Comparison of ENCODE assay signal across 19 mouse cellular contexts in the genomic region with DNA sequence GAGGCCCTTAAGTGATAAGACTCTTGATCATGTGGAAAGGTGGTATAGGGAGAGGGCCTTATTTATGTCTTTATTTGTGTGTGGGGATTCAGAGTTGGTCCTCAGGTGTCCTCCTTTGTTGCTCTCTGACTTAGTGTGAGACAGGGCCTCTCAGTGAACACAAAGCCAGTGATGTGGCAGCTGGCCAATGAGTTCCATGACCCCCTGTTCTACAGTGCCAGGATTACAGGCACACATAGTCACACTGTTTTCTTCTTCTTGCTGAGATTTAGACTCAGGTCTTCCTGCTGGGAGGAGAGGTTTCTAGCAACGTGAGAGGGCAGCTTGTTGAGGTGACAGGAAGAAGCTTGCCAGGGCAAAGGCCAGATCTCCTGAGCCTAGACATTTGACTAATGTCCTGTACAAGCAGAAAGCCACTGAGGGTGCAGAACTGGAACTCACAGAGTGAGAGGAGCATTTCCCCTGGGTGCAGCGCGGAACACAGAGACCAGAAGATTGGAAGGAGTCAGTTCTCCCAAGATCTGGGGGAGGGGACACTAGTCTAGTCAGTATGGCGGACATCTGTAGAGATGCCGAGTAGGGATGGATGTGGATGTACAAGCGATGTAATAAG.
DNase-seq lines count a peak whose midpoint lies in the region; ATAC-seq and TF ChIP-seq lines count a peak whose summit lies in the region.
"Had no signal": no experiment of that assay in that cellular context is flagged by ENCODE, and none has a peak within 500 bp of the region (broad histone marks: within the 10 kb centered on the region; RNA-seq: fewer than 3 reads in every experiment).

No protein-coding gene starts in this region.

- peak; percentile 40 to 50 for DNase-seq in cerebellum, postnatal 10 days
- DNase-seq in heart, adult 8-10 months (ENCODE audit: low spot score), result no peak
- peak; percentile 38 to 57 for DNase-seq in kidney, postnatal 25 days
- no peak for DNase-seq in heart, postnatal 0 days (ENCODE audit: low spot score)
- DNase-seq in Muller cell, postnatal 12 days (ENCODE audit: inconsistent ontology term), result no peak
- DNase-seq: adrenal gland, adult 8-10 months; cerebellum, adult 9-11 months; kidney, postnatal 14 days; right cerebral cortex, adult 18-20 months; thymus, postnatal 25 days had no signal

- no peaks in the 10 kb centered on the region for H3K9me3 ChIP-seq in heart, embryonic 13.5 days
- no peaks in the 10 kb centered on the region for H3K9me3 ChIP-seq in kidney, embryonic 14.5 days (ENCODE audit: control insufficient read depth, low read length)
- no peaks in the 10 kb centered on the region for H3K9me3 ChIP-seq in heart, postnatal 0 days (replicated peaks; ENCODE audit: control insufficient read depth, low read length)
- H3K9me3 ChIP-seq: embryonic facial prominence, embryonic 15.5 days; hindbrain, embryonic 12.5 days; liver, embryonic 12.5 days; midbrain, embryonic 12.5 days; neural tube, embryonic 13.5 days had no signal

- no peak overlapping the region for H3K4me2 ChIP-seq in heart, embryonic 13.5 days
- no peak overlapping the region for H3K4me2 ChIP-seq in kidney, embryonic 14.5 days (replicated peaks; ENCODE audit: low read depth, low read length)
- no peak overlapping the region for H3K4me2 ChIP-seq in heart, postnatal 0 days (ENCODE audit: low read depth, low read length)
- H3K4me2 ChIP-seq: embryonic facial prominence, embryonic 15.5 days; hindbrain, embryonic 12.5 days; liver, embryonic 12.5 days; midbrain, embryonic 12.5 days; neural tube, embryonic 13.5 days had no signal

- 77% methylated on average over 6 of the region's 6 CpGs for WGBS in heart, embryonic 13.5 days
- 73% methylated on average over 6 of the region's 6 CpGs for WGBS in kidney, embryonic 14.5 days
- WGBS in heart, postnatal 0 days, result 70% methylated on average over 6 of the region's 6 CpGs

- H3K36me3 ChIP-seq in heart, embryonic 13.5 days, result no peaks in the 10 kb centered on the region
- H3K36me3 ChIP-seq in kidney, embryonic 14.5 days (ENCODE audit: control insufficient read depth, insufficient read depth, low read length), result no peaks in the 10 kb centered on the region
- H3K36me3 ChIP-seq in heart, postnatal 0 days (replicated peaks; ENCODE audit: control insufficient read depth, insufficient read depth, low read length), result no peaks in the 10 kb centered on the region
- H3K36me3 ChIP-seq: embryonic facial prominence, embryonic 15.5 days; hindbrain, embryonic 12.5 days; liver, embryonic 12.5 days had no signal

- no peaks in the 10 kb centered on the region for H3K27me3 ChIP-seq in heart, embryonic 13.5 days (replicated peaks)
- no peaks in the 10 kb centered on the region for H3K27me3 ChIP-seq in kidney, embryonic 14.5 days (ENCODE audit: control insufficient read depth, insufficient read depth, low read length)
- no peaks in the 10 kb centered on the region for H3K27me3 ChIP-seq in heart, postnatal 0 days (ENCODE audit: control insufficient read depth, insufficient read depth, low read length)
- H3K27me3 ChIP-seq: embryonic facial prominence, embryonic 15.5 days; hindbrain, embryonic 12.5 days; liver, embryonic 12.5 days; midbrain, embryonic 12.5 days; neural tube, embryonic 13.5 days; Patski had no signal

- peaks cover 38% of the 10 kb centered on the region for H3K4me1 ChIP-seq in heart, embryonic 13.5 days
- no peaks in the 10 kb centered on the region; the same call in 1 of the 2 replicates for H3K4me1 ChIP-seq in kidney, embryonic 14.5 days (ENCODE audit: control insufficient read depth, insufficient read depth, low read length)
- H3K4me1 ChIP-seq in heart, postnatal 0 days (ENCODE audit: control insufficient read depth, insufficient read depth), result peaks cover 26% of the 10 kb centered on the region
- H3K4me1 ChIP-seq: midbrain, embryonic 12.5 days had no signal

- ATAC-seq in cerebellum, adult (ENCODE audit: insufficient number of reproducible peaks, low FRiP score, low TSS enrichment), result no peak
- no peak for ATAC-seq in heart, embryonic 13.5 days (ENCODE audit: extremely low read depth, insufficient number of reproducible peaks, low FRiP score, low TSS enrichment)
- no peak for ATAC-seq in kidney, embryonic 14.5 days (ENCODE audit: low FRiP score, low TSS enrichment)
- no peak for ATAC-seq in heart, postnatal 0 days (ENCODE audit: insufficient read depth, low read depth)
- ATAC-seq: liver, embryonic 12.5 days; Patski had no signal

- no peak for TF ChIP-seq CTCF in heart, postnatal 0 days (IDR thresholded peaks at IDR 0.05; ENCODE audit: low read depth)

- H3K27ac ChIP-seq in heart, embryonic 13.5 days (replicated peaks), result peak overlapping the region; percentile 58
- no peak overlapping the region for H3K27ac ChIP-seq in kidney, embryonic 14.5 days (ENCODE audit: low read depth, low read length)
- H3K27ac ChIP-seq in heart, postnatal 0 days (ENCODE audit: low read depth), result 0 out of 2 replicates have a peak overlapping the region, but pooled peaks have one; percentile 18
- H3K27ac ChIP-seq: embryonic facial prominence, embryonic 15.5 days; hindbrain, embryonic 12.5 days; liver, embryonic 12.5 days; midbrain, embryonic 12.5 days had no signal

- H3K4me3 ChIP-seq in heart, embryonic 13.5 days, result no peak overlapping the region
- H3K4me3 ChIP-seq in kidney, embryonic 14.5 days (ENCODE audit: low read length), result no peak overlapping the region
- no peak overlapping the region for H3K4me3 ChIP-seq in heart, postnatal 0 days (ENCODE audit: low read depth, low read length)
- H3K4me3 ChIP-seq: embryonic facial prominence, embryonic 15.5 days; hindbrain, embryonic 12.5 days; liver, embryonic 12.5 days; midbrain, embryonic 12.5 days; neural tube, embryonic 13.5 days had no signal

- H3K9ac ChIP-seq in heart, embryonic 13.5 days, result peak overlapping the region; percentile 29; the same call in 1 of the 2 replicates
- H3K9ac ChIP-seq in kidney, embryonic 14.5 days (ENCODE audit: low read depth, low read length), result no peak overlapping the region
- H3K9ac ChIP-seq in heart, postnatal 0 days (replicated peaks; ENCODE audit: low read depth, low read length), result no peak overlapping the region
- H3K9ac ChIP-seq: embryonic facial prominence, embryonic 15.5 days; hindbrain, embryonic 12.5 days; liver, embryonic 12.5 days; midbrain, embryonic 12.5 days; neural tube, embryonic 13.5 days had no signal

- TF ChIP-seq EP300 in heart, postnatal 0 days (IDR thresholded peaks at IDR 0.05; ENCODE audit: low read depth), result no peak

Comparison
In these comparisons a context has a peak if more than half of its experiments do, and no peak if none do; other contexts are left out.
1. DNase-seq: peak in cerebellum, postnatal 10 days (2 of 2) and kidney, postnatal 25 days (2 of 2); none in heart, adult 8-10 months (single experiment), heart, postnatal 0 days (single experiment) and Muller cell, postnatal 12 days (single experiment).